Mouse (Mus musculus) thymus, adult 2 months (tissue): ENCODE results near the gene Cdh3. TPM values are rescaled to one million over a fixed set of nuclear protein-coding genes. Genes with fewer than 3 reads are reported as not detected.
A peak's percentile ranks its signal among the peaks of the same experiment; 100 is the strongest.

Experiments
- DNase-seq: peaks from one replicate; pipeline ENCODE4 v3.0.0; 2021
- H3K27ac ChIP-seq: fragments of 200-500 bp; 2 replicates; pipeline ENCODE4 v1.5.1; 2012; ENCODE audit warnings: low read length, control low read depth; ENCODE audit not compliant: control insufficient read depth, insufficient read depth
- H3K27me3 ChIP-seq: fragments of 200-500 bp; 2 replicates; pipeline ENCODE4 v1.6.1; 2012; ENCODE audit warnings: mild to moderate bottlenecking, low read length, moderate library complexity, mixed read lengths; ENCODE audit not compliant: control insufficient read depth, insufficient read depth
- H3K36me3 ChIP-seq: fragments of 200-500 bp; 2 replicates; pipeline ENCODE4 v1.6.1; 2012; ENCODE audit warnings: mild to moderate bottlenecking, low read length, moderate library complexity; ENCODE audit not compliant: control insufficient read depth, insufficient read depth
- H3K4me1 ChIP-seq: fragments of 200-500 bp; replicated peaks from 2 replicates; pipeline ENCODE4 v1.6.1; 2012; ENCODE audit warnings: low read length; ENCODE audit not compliant: control insufficient read depth, insufficient read depth
- H3K4me3 ChIP-seq: fragments of 200-500 bp; 2 replicates; pipeline ENCODE4 v1.5.1; 2012; ENCODE audit warnings: mild to moderate bottlenecking, low read length, control low read depth, moderate library complexity; ENCODE audit not compliant: control insufficient read depth, insufficient read depth
- CTCF ChIP-seq: fragments of 200-500 bp; IDR thresholded peaks from 2 replicates; pipeline ENCODE4 v1.5.1; 2012; ENCODE audit warnings: mild to moderate bottlenecking, control low read depth, low read length, moderate library complexity, borderline replicate concordance; ENCODE audit not compliant: control insufficient read depth, poor library complexity, insufficient read depth; ENCODE audit errors: extremely low read depth
- POLR2A ChIP-seq: fragments of 200-500 bp; IDR thresholded peaks from 2 replicates; pipeline ENCODE4 v1.6.1; 2012; ENCODE audit warnings: mild to moderate bottlenecking, low read length, control low read depth, moderate library complexity; ENCODE audit not compliant: control insufficient read depth, poor library complexity, insufficient read depth; ENCODE audit errors: extremely low read depth
- WGBS: fragments of 180-500 bp; shearing (Covaris S2); methylation state at CpG from one replicate; pipeline ENCODE4 v1.1.7; 2018; 5-methylcytosine and 5-hydroxymethylcytosine counted together
- polyA plus RNA-seq: library from polyadenylated mRNA; depleted of rRNA; stranded (reverse); fragments of >200 nt; gene quantifications from 2 replicates; pipeline ENCODE4 v1.2.3, GENCODE M21; 2012

Cdh3 gene
- polyA plus RNA-seq, 1 experiment: 8.2 TPM

DNA sequence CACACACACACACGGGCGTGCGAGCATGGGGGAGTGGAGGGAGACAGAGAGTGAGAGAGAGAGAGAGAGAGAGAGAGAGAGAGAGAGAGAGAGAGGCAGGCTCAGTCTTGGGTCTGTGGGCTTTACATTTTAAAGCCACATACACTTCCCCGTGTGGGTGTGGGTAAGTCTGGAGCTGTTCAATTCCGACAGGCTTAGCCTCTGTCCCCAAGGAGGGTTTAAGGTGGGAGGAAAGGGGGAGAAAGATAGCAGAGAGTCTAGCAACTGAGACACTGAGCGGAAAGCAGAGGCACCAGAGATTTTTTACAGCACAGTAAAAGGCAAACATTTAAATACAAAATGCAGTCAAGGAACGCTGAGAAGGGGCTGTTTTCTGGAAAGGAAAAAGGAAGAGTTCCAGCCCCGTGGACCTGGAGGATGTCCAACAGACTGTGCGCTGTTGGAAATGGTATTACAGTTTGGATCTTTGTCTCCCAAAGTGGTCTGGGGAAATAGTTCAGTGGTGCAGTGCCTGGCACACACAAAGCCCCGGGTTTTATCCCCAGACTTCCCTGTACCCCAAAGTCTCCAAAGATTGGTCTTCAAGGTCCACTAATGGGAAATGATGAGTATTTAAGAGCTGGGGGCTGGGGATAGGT lies 5.2 kb upstream of the Cdh3 start:
- Histone ChIP-seq H3K4me3 (no peak overlapping the region), H3K4me1 (0 out of 2 replicates have a peak, but pooled peaks cover 2% of the 10 kb centered on the region), H3K27ac (no peak overlapping the region), H3K36me3 (no peaks in the 10 kb centered on the region), H3K27me3 (peaks cover 4% of the 10 kb centered on the region; the same call in 1 of the 2 replicates)
- TF ChIP-seq POLR2A: no peak
- TF ChIP-seq CTCF: no peak
- no peak for DNase-seq
- 61% methylated on average over 8 of the region's 10 CpGs for whole genome bisulfite sequencing

GRCm38 (mm10) chr8:106506106-106506505 lies 4.6 kb upstream of the Cdh3 start:
- no peaks in the 10 kb centered on the region for H3K36me3 ChIP-seq
- TF ChIP-seq CTCF (no peak), POLR2A (no peak)
- H3K27me3 ChIP-seq: peaks cover 6% of the 10 kb centered on the region
- no peak overlapping the region for H3K27ac ChIP-seq
- 96% methylated on average over 1 of the region's 1 CpGs for WGBS
- H3K4me1 ChIP-seq: peaks cover 8% of the 10 kb centered on the region; the same call in 1 of the 2 replicates
- no peak overlapping the region for H3K4me3 ChIP-seq
- no peak for DNase-seq

DNA sequence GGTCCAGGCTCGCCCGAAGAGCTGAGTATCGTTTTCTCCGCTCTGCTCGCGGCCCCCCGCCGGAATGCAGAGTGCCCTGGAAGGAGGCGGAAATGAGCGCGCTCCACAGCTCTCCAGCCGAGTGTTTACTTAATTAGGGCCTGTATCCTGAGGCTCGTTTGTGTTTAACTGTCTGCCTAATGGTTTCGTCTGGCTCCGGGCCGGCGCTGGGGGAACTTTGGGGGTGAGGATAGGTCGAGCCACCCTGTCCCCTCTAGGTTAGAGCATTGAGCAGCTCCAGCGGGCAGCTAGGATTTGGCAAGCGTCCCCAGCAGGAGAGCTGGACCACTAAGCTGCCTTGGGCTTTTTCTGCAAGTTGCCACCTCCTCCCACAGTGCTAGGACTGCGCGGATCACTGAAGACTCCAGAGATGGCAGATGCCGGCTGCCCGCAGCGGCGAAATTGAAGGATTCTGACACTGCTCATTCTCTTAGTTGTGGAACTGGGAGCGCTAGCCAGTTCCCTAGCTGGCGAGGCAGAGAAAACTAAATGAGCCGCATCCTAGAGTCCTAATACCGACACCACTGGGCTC lies 2.8 kb upstream of the Cdh3 start:
- H3K36me3 ChIP-seq: no peaks in the 10 kb centered on the region
- H3K4me1 ChIP-seq: peaks cover 8% of the 10 kb centered on the region; the same call in 1 of the 2 replicates
- H3K27me3 ChIP-seq: peaks cover 14% of the 10 kb centered on the region
- H3K4me3 ChIP-seq: no peak overlapping the region
- no peak overlapping the region for H3K27ac ChIP-seq
- TF ChIP-seq POLR2A (no peak), CTCF (no peak)
- 7% methylated on average over 30 of the region's 30 CpGs for WGBS
- no peak for DNase-seq

GRCm38 (mm10) chr8:106508456-106508855 lies 2.2 kb upstream of the Cdh3 start:
- 40% methylated on average over 3 of the region's 3 CpGs for WGBS
- DNase-seq: no peak
- peaks cover 14% of the 10 kb centered on the region for H3K27me3 ChIP-seq

GRCm38 (mm10) chr8:106509079-106509780 lies 1.5 kb upstream of the Cdh3 start:
- Histone ChIP-seq H3K27me3 (peaks cover 14% of the 10 kb centered on the region), H3K27ac (no peak overlapping the region), H3K36me3 (no peaks in the 10 kb centered on the region), H3K4me1 (peaks cover 8% of the 10 kb centered on the region; the same call in 1 of the 2 replicates), H3K4me3 (no peak overlapping the region)
- DNase-seq: no peak
- no peak for TF ChIP-seq POLR2A
- no peak for TF ChIP-seq CTCF
- 73% methylated on average over 8 of the region's 8 CpGs for WGBS

More at GRCm38 (mm10) chr8:106508456-106508855, 2.2 kb upstream of the Cdh3 start:
- TF ChIP-seq POLR2A (no peak), CTCF (no peak)
- no peak overlapping the region for H3K27ac ChIP-seq
- H3K36me3 ChIP-seq: no peaks in the 10 kb centered on the region
- peaks cover 8% of the 10 kb centered on the region; the same call in 1 of the 2 replicates for H3K4me1 ChIP-seq
- no peak overlapping the region for H3K4me3 ChIP-seq

GRCm38 (mm10) chr8:106511065-106511501 lies 392 bp downstream of the Cdh3 start:
- peak overlapping the region; percentile 22 for H3K4me3 ChIP-seq
- WGBS: 8% methylated on average over 22 of the region's 22 CpGs
- H3K27me3 ChIP-seq: peaks cover 14% of the 10 kb centered on the region
- DNase-seq: no peak
- peaks cover 8% of the 10 kb centered on the region; the same call in 1 of the 2 replicates for H3K4me1 ChIP-seq
- no peaks in the 10 kb centered on the region for H3K36me3 ChIP-seq
- H3K27ac ChIP-seq: no peak overlapping the region
- no peak for TF ChIP-seq CTCF
- TF ChIP-seq POLR2A: no peak
